In genomic region chr1:104768371-104769249, GRCm38 (mm10) we compare ENCODE assay signal across 9 mouse cellular contexts. TPM values are rescaled to one million over a fixed set of nuclear protein-coding genes. Genes with fewer than 3 reads are reported as not detected.
DNase-seq lines count a peak whose midpoint lies in the region; ATAC-seq lines count a peak whose summit lies in the region.
"Had no signal": no experiment of that assay in that cellular context is flagged by ENCODE, and none has a peak within 500 bp of the region (broad histone marks: within the 10 kb centered on the region; RNA-seq: fewer than 3 reads in every experiment).

TSS of gene Cdh20 (plus strand) at chr1:104768529.

- peak within 1 kb of the TSS; percentile 69 for H3K9ac ChIP-seq in heart, embryonic 12.5 days
- H3K9ac ChIP-seq in neural tube, embryonic 11.5 days (ENCODE audit: low read length): peak within 1 kb of the TSS; percentile 2

- no peak within 1 kb of the TSS for H3K27ac ChIP-seq in heart, embryonic 12.5 days (ENCODE audit: poor library complexity, severe bottlenecking)
- no peak within 1 kb of the TSS for H3K27ac ChIP-seq in neural tube, embryonic 11.5 days (ENCODE audit: low read depth, low read length)

- peaks cover 17% of the 10 kb centered on the region for H3K9me3 ChIP-seq in megakaryocyte, embryonic 14.5 days
- no peaks in the 10 kb centered on the region for H3K9me3 ChIP-seq in heart, embryonic 12.5 days (replicated peaks)
- no peaks in the 10 kb centered on the region for H3K9me3 ChIP-seq in neural tube, embryonic 11.5 days (ENCODE audit: control insufficient read depth, low read length)

- H3K36me3 ChIP-seq in megakaryocyte, embryonic 14.5 days (replicated peaks; ENCODE audit: low read length): no peaks in the 10 kb centered on the region
- H3K36me3 ChIP-seq in heart, embryonic 12.5 days: no peaks in the 10 kb centered on the region
- no peaks in the 10 kb centered on the region for H3K36me3 ChIP-seq in neural tube, embryonic 11.5 days (ENCODE audit: control insufficient read depth, insufficient read depth, low read length)

- H3K4me1 ChIP-seq in megakaryocyte, embryonic 14.5 days: peaks cover 6% of the 10 kb centered on the region; the same call in 1 of the 2 replicates
- peaks cover 11% of the 10 kb centered on the region; the same call in 1 of the 2 replicates for H3K4me1 ChIP-seq in heart, embryonic 12.5 days (replicated peaks)
- no peaks in the 10 kb centered on the region for H3K4me1 ChIP-seq in neural tube, embryonic 11.5 days (ENCODE audit: control insufficient read depth, insufficient read depth, low read length)

- WGBS in heart, embryonic 12.5 days: under 1% methylated on average over 46 of the region's 46 CpGs
- WGBS in neural tube, embryonic 11.5 days: under 1% methylated on average over 46 of the region's 46 CpGs

- peaks cover 22% of the 10 kb centered on the region for H3K27me3 ChIP-seq in megakaryocyte, embryonic 14.5 days (replicated peaks)
- H3K27me3 ChIP-seq in heart, embryonic 12.5 days (replicated peaks): peaks cover 4% of the 10 kb centered on the region; the same call in 1 of the 2 replicates
- no peaks in the 10 kb centered on the region for H3K27me3 ChIP-seq in neural tube, embryonic 11.5 days (ENCODE audit: control insufficient read depth, insufficient read depth, low read length)

- no peak for ATAC-seq in megakaryocyte, adult 5-6 weeks (ENCODE audit: poor library complexity, severe bottlenecking)
- ATAC-seq in heart, embryonic 12.5 days (ENCODE audit: insufficient number of reproducible peaks, low FRiP score): peak; percentile 51
- peak; percentile 60 for ATAC-seq in neural tube, embryonic 11.5 days (ENCODE audit: insufficient read depth, low FRiP score, low TSS enrichment)

- DNase-seq in embryo, embryonic 10 days (ENCODE audit: low spot score): peak; percentile 40
- peak in 1 of 2 experiments; percentile 23 for DNase-seq in left cerebral cortex, adult 8-10 months (ENCODE audit: low spot score in 2 of 2)
- peak; percentile 40 for DNase-seq in neural tube, embryonic 11.5 days (ENCODE audit: low spot score)
- no peak for DNase-seq in T-cell, adult 2 months (ENCODE audit: low spot score)
- no peak for DNase-seq in spleen, adult 18-20 months

- H3K4me3 ChIP-seq in megakaryocyte, embryonic 14.5 days (replicated peaks): peak within 1 kb of the TSS; percentile 59
- peak within 1 kb of the TSS; percentile 65 for H3K4me3 ChIP-seq in heart, embryonic 12.5 days
- H3K4me3 ChIP-seq in neural tube, embryonic 11.5 days (ENCODE audit: low read depth, low read length): peak within 1 kb of the TSS; percentile 45

- H3K4me2 ChIP-seq in heart, embryonic 12.5 days: peak within 1 kb of the TSS; percentile 92
- H3K4me2 ChIP-seq in neural tube, embryonic 11.5 days (ENCODE audit: low read depth): peak within 1 kb of the TSS; percentile 91

RNA-seq across cellular contexts. Expression of gene Cdh20, which starts in this region (rescaled TPM):
- not detected in 2 replicates for polyA plus RNA-seq in megakaryocyte, embryonic 14.5 days (2012; ENCODE audit: insufficient read depth, low replicate concordance)
- not detected in 2 replicates for total RNA-seq in megakaryocyte, adult 5-6 weeks (2015)
- total RNA-seq in megakaryocyte, adult 5-6 weeks (2017): not detected in 2 replicates
- polyA plus RNA-seq in heart, embryonic 12.5 days (2016; fragmentation: Nextera tagmentation; extraction: Ambion mirVana): 1.3 and 1.6 TPM in 2 replicates
- total RNA-seq in left cerebral cortex, adult 8-10 months (2022): 10 to 100 TPM; 16.5 to 19.3 (median 18.4) TPM
- polyA plus RNA-seq in neural tube, embryonic 11.5 days (2014; fragmentation: Nextera tagmentation; extraction: Ambion mirVana): 0.43 and 0.65 TPM in 2 replicates
- total RNA-seq: common myeloid progenitor, adult 5-6 weeks had no signal

Comparison
In these comparisons a context has a peak if more than half of its experiments do, and no peak if none do; other contexts are left out.
1. RNA of gene Cdh20 (total RNA-seq): 16.5 to 19.3 TPM in left cerebral cortex, adult 8-10 months; not detected in megakaryocyte, adult 5-6 weeks; every median in the first group is over 10 times any median in the second.
2. Peak in DNase-seq, ATAC-seq, H3K4me3 ChIP-seq, H3K9ac ChIP-seq and H3K4me2 ChIP-seq in neural tube, embryonic 11.5 days; RNA of the gene not detected or under 1 TPM.
3. Peak in every context shown above with its lines, with median percentiles within 50 percentile points of each other: H3K4me3 ChIP-seq.